Mouse (Mus musculus): ENCODE results near the gene Adgrg3. TPM values are rescaled to one million over a fixed set of nuclear protein-coding genes. Genes with fewer than 3 reads are reported as not detected.

Adgrg3 gene
- 3.6 and 3.7 TPM in 2 replicates for polyA plus RNA-seq (2015; fragmentation: Nextera tagmentation; extraction: Ambion mirVana)

GRCm38 (mm10) chr8:95017451-95017850 lies at the start of gene Adgrg3:
TSS of gene Adgrg3 (plus strand) at chr8:95017692.
- Histone ChIP-seq H3K9me3 (no peaks in the 10 kb centered on the region), H3K9ac (no peak within 1 kb of the TSS), H3K4me1 (0 out of 2 replicates have a peak, but pooled peaks cover 4% of the 10 kb centered on the region), H3K27ac (no peak within 1 kb of the TSS), H3K4me2 (no peak within 1 kb of the TSS), H3K36me3 (peaks cover 9% of the 10 kb centered on the region; the same call in 1 of the 2 replicates), H3K27me3 (no peaks in the 10 kb centered on the region), H3K4me3 (no peak within 1 kb of the TSS)
- 65% methylated on average over 11 of the region's 11 CpGs for WGBS
- ATAC-seq (ENCODE audit: insufficient number of reproducible peaks, low FRiP score, low TSS enrichment, low read depth): no peak

GRCm38 (mm10) chr8:94973270-94973669 lies 44.2 kb upstream of the Adgrg3 start:
- Histone ChIP-seq H3K4me3 (no peak overlapping the region), H3K4me2 (no peak overlapping the region), H3K9me3 (no peaks in the 10 kb centered on the region), H3K4me1 (peaks cover 21% of the 10 kb centered on the region), H3K27ac (no peak overlapping the region), H3K36me3 (no peaks in the 10 kb centered on the region), H3K27me3 (0 out of 2 replicates have a peak, but pooled peaks cover 3% of the 10 kb centered on the region), H3K9ac (no peak overlapping the region)
- no peak for ATAC-seq (ENCODE audit: insufficient number of reproducible peaks, low FRiP score, low TSS enrichment, low read depth)
- WGBS: 80% methylated on average over 9 of the region's 9 CpGs

- H3K27me3 ChIP-seq: 0 out of 2 replicates have a peak, but pooled peaks cover 4% of the 10 kb centered on the region
- no peak for ATAC-seq (ENCODE audit: insufficient number of reproducible peaks, low FRiP score, low TSS enrichment, low read depth)
- no peaks in the 10 kb centered on the region for H3K9me3 ChIP-seq
- peaks cover 22% of the 10 kb centered on the region for H3K4me1 ChIP-seq
- H3K4me2 ChIP-seq: no peak overlapping the region
- H3K36me3 ChIP-seq: no peaks in the 10 kb centered on the region
- H3K9ac ChIP-seq: no peak overlapping the region
- 83% methylated on average over 9 of the region's 9 CpGs for WGBS
- no peak overlapping the region for H3K4me3 ChIP-seq
- no peak overlapping the region for H3K27ac ChIP-seq
Observed at GRCm38 (mm10) chr8:94973786-94974185, 43.7 kb upstream of the Adgrg3 start.

GRCm38 (mm10) chr8:94974467-94975165 lies 42.9 kb upstream of the Adgrg3 start, which contains the start of gene Adgrg1:
TSS of gene Adgrg1 (plus strand) at chr8:94974751.
- ATAC-seq (ENCODE audit: insufficient number of reproducible peaks, low FRiP score, low TSS enrichment, low read depth): no peak
- H3K9ac ChIP-seq: no peak within 1 kb of the TSS

GRCm38 (mm10) chr8:94976651-94977417 lies 40.7 kb upstream of the Adgrg3 start:
- Histone ChIP-seq H3K4me1 (peaks cover 22% of the 10 kb centered on the region), H3K4me2 (peak overlapping the region; percentile 37), H3K27me3 (0 out of 2 replicates have a peak, but pooled peaks cover 4% of the 10 kb centered on the region), H3K4me3 (peak overlapping the region; percentile 36), H3K9ac (peak overlapping the region; percentile 21; the same call in 1 of the 2 replicates), H3K9me3 (no peaks in the 10 kb centered on the region), H3K36me3 (no peaks in the 10 kb centered on the region), H3K27ac (peak overlapping the region; percentile 84)
- ATAC-seq (ENCODE audit: insufficient number of reproducible peaks, low FRiP score, low TSS enrichment, low read depth): no peak
- WGBS: 12% methylated on average over 17 of the region's 17 CpGs

More at GRCm38 (mm10) chr8:94974467-94975165, 42.9 kb upstream of the Adgrg3 start, which contains the start of gene Adgrg1:
- H3K27me3 ChIP-seq: 0 out of 2 replicates have a peak, but pooled peaks cover 4% of the 10 kb centered on the region
- H3K27ac ChIP-seq: no peak within 1 kb of the TSS
- no peaks in the 10 kb centered on the region for H3K36me3 ChIP-seq
- WGBS: 37% methylated on average over 7 of the region's 7 CpGs
- no peak within 1 kb of the TSS for H3K4me2 ChIP-seq
- H3K9me3 ChIP-seq: no peaks in the 10 kb centered on the region
- H3K4me3 ChIP-seq: no peak within 1 kb of the TSS
- peaks cover 22% of the 10 kb centered on the region for H3K4me1 ChIP-seq

- peak overlapping the region; percentile 36 for H3K4me3 ChIP-seq
- ATAC-seq (ENCODE audit: insufficient number of reproducible peaks, low FRiP score, low TSS enrichment, low read depth): no peak
- H3K36me3 ChIP-seq: no peaks in the 10 kb centered on the region
- H3K27me3 ChIP-seq: 0 out of 2 replicates have a peak, but pooled peaks cover 4% of the 10 kb centered on the region
- WGBS: 29% methylated on average over 9 of the region's 9 CpGs
- no peaks in the 10 kb centered on the region for H3K9me3 ChIP-seq
- H3K9ac ChIP-seq: no peak overlapping the region
- peak overlapping the region; percentile 37 for H3K4me2 ChIP-seq
- H3K27ac ChIP-seq: 0 out of 2 replicates have a peak overlapping the region, but pooled peaks have one; percentile 33
- H3K4me1 ChIP-seq: peaks cover 27% of the 10 kb centered on the region
Observed at GRCm38 (mm10) chr8:94978131-94978530, 39.4 kb upstream of the Adgrg3 start.

- no peak for ATAC-seq (ENCODE audit: insufficient number of reproducible peaks, low FRiP score, low TSS enrichment, low read depth)
- Histone ChIP-seq H3K9me3 (no peaks in the 10 kb centered on the region), H3K4me3 (peak overlapping the region; percentile 36), H3K4me1 (peaks cover 33% of the 10 kb centered on the region), H3K9ac (no peak overlapping the region), H3K27me3 (0 out of 2 replicates have a peak, but pooled peaks cover 4% of the 10 kb centered on the region), H3K36me3 (no peaks in the 10 kb centered on the region), H3K27ac (no peak overlapping the region), H3K4me2 (peak overlapping the region; percentile 37)
- WGBS: 67% methylated on average over 13 of the region's 13 CpGs
Observed at GRCm38 (mm10) chr8:94978593-94979319, 38.7 kb upstream of the Adgrg3 start.

- ATAC-seq (ENCODE audit: insufficient number of reproducible peaks, low FRiP score, low TSS enrichment, low read depth): no peak
- Histone ChIP-seq H3K9ac (no peak overlapping the region), H3K4me3 (no peak overlapping the region), H3K4me1 (peaks cover 46% of the 10 kb centered on the region), H3K4me2 (no peak overlapping the region), H3K27ac (0 out of 2 replicates have a peak overlapping the region, but pooled peaks have one; percentile 0), H3K9me3 (no peaks in the 10 kb centered on the region), H3K27me3 (0 out of 2 replicates have a peak, but pooled peaks cover 4% of the 10 kb centered on the region), H3K36me3 (no peaks in the 10 kb centered on the region)
- WGBS: 85% methylated on average over 5 of the region's 5 CpGs
Observed at GRCm38 (mm10) chr8:94980176-94980575, 37.3 kb upstream of the Adgrg3 start.

- ATAC-seq (ENCODE audit: insufficient number of reproducible peaks, low FRiP score, low TSS enrichment, low read depth): no peak
- no peak overlapping the region for H3K4me2 ChIP-seq
- 0 out of 2 replicates have a peak overlapping the region, but pooled peaks have one; percentile 0 for H3K27ac ChIP-seq
- 51% methylated on average over 8 of the region's 8 CpGs for WGBS
- no peaks in the 10 kb centered on the region for H3K36me3 ChIP-seq
- no peak overlapping the region for H3K4me3 ChIP-seq
- 0 out of 2 replicates have a peak, but pooled peaks cover 4% of the 10 kb centered on the region for H3K27me3 ChIP-seq
- H3K4me1 ChIP-seq: peaks cover 47% of the 10 kb centered on the region
- no peak overlapping the region for H3K9ac ChIP-seq
- no peaks in the 10 kb centered on the region for H3K9me3 ChIP-seq
Observed at GRCm38 (mm10) chr8:94980976-94981375, 36.5 kb upstream of the Adgrg3 start.

- Histone ChIP-seq H3K9ac (no peak overlapping the region), H3K4me2 (no peak overlapping the region), H3K4me3 (no peak overlapping the region), H3K4me1 (peaks cover 45% of the 10 kb centered on the region), H3K27ac (no peak overlapping the region), H3K36me3 (no peaks in the 10 kb centered on the region), H3K9me3 (no peaks in the 10 kb centered on the region), H3K27me3 (0 out of 2 replicates have a peak, but pooled peaks cover 4% of the 10 kb centered on the region)
- ATAC-seq (ENCODE audit: insufficient number of reproducible peaks, low FRiP score, low TSS enrichment, low read depth): no peak
- WGBS: 65% methylated on average over 7 of the region's 7 CpGs
Observed at GRCm38 (mm10) chr8:94981848-94982247, 35.6 kb upstream of the Adgrg3 start.

GRCm38 (mm10) chr8:94983146-94983545 lies 34.3 kb upstream of the Adgrg3 start:
- Histone ChIP-seq H3K4me3 (no peak overlapping the region), H3K4me2 (no peak overlapping the region), H3K4me1 (peaks cover 37% of the 10 kb centered on the region), H3K36me3 (no peaks in the 10 kb centered on the region), H3K27ac (0 out of 2 replicates have a peak overlapping the region, but pooled peaks have one; percentile 29), H3K27me3 (0 out of 2 replicates have a peak, but pooled peaks cover 2% of the 10 kb centered on the region), H3K9me3 (no peaks in the 10 kb centered on the region), H3K9ac (no peak overlapping the region)
- WGBS: 18% methylated on average over 5 of the region's 5 CpGs
- no peak for ATAC-seq (ENCODE audit: insufficient number of reproducible peaks, low FRiP score, low TSS enrichment, low read depth)
